Mouse (Mus musculus): ENCODE data around the gene 2410002F23Rik. TPM values are rescaled to one million over a fixed set of nuclear protein-coding genes. Genes with fewer than 3 reads are reported as not detected.
A peak's percentile ranks its signal among the peaks of the same experiment; 100 is the strongest.

The 2410002F23Rik gene
- total and polyA plus RNA-seq, 2 experiments from 2014 or later = 312 to 333 TPM

GRCm38 (mm10) chr7:44274096-44274495, 27.6 kb downstream of the 2410002F23Rik start:
- H3K36me3 ChIP-seq (ENCODE audit: insufficient read depth) = no peaks in the 10 kb centered on the region
- no peaks in the 10 kb centered on the region; the same call in 1 of the 2 replicates for H3K27me3 ChIP-seq (ENCODE audit: insufficient read depth, low read length)
- DNase-seq = no peak
- no peak overlapping the region for H3K9ac ChIP-seq
- no peaks in the 10 kb centered on the region for H3K4me1 ChIP-seq (ENCODE audit: insufficient read depth)
- H3K9me3 ChIP-seq (ENCODE audit: low read length) = no peaks in the 10 kb centered on the region
- no peak for TF ChIP-seq CTCF (IDR thresholded peaks at IDR 0.05; ENCODE audit: low read depth)
- 47% methylated on average over 11 of the region's 11 CpGs for WGBS
- no peak for ATAC-seq
- no peak overlapping the region for H3K27ac ChIP-seq (ENCODE audit: low read depth, low read length)
- no peak overlapping the region for H3K4me2 ChIP-seq (ENCODE audit: low read depth)
- H3K4me3 ChIP-seq (ENCODE audit: low read depth, low read length) = no peak overlapping the region

- Histone ChIP-seq H3K4me2 (ENCODE audit: low read depth) (no peak overlapping the region), H3K9me3 (ENCODE audit: low read length) (no peaks in the 10 kb centered on the region)
- ATAC-seq = no peak
Observed at GRCm38 (mm10) chr7:44275546-44275945, 29.0 kb downstream of the 2410002F23Rik start.

GRCm38 (mm10) chr7:44276461-44277249, 30.1 kb downstream of the 2410002F23Rik start:
- TF ChIP-seq CTCF (IDR thresholded peaks at IDR 0.05; ENCODE audit: low read depth) = no peak
- 67% methylated on average over 8 of the region's 10 CpGs for WGBS

More at GRCm38 (mm10) chr7:44275546-44275945, 29.0 kb downstream of the 2410002F23Rik start:
- no peaks in the 10 kb centered on the region for H3K36me3 ChIP-seq (ENCODE audit: insufficient read depth)
- 82% methylated on average over 3 of the region's 3 CpGs for WGBS
- no peak overlapping the region for H3K27ac ChIP-seq (ENCODE audit: low read depth, low read length)
- no peak for DNase-seq
- no peaks in the 10 kb centered on the region for H3K27me3 ChIP-seq (ENCODE audit: insufficient read depth, low read length)
- no peaks in the 10 kb centered on the region for H3K4me1 ChIP-seq (ENCODE audit: insufficient read depth)
- no peak overlapping the region for H3K9ac ChIP-seq
- H3K4me3 ChIP-seq (ENCODE audit: low read depth, low read length) = no peak overlapping the region
- TF ChIP-seq CTCF (IDR thresholded peaks at IDR 0.05; ENCODE audit: low read depth) = no peak

GRCm38 (mm10) chr7:44277250-44277622, 30.7 kb downstream of the 2410002F23Rik start:
- Histone ChIP-seq H3K4me2 (ENCODE audit: low read depth) (no peak overlapping the region), H3K4me3 (ENCODE audit: low read depth, low read length) (no peak overlapping the region), H3K27ac (ENCODE audit: low read depth, low read length) (no peak overlapping the region), H3K9ac (no peak overlapping the region), H3K27me3 (ENCODE audit: insufficient read depth, low read length) (no peaks in the 10 kb centered on the region), H3K9me3 (ENCODE audit: low read length) (no peaks in the 10 kb centered on the region), H3K4me1 (ENCODE audit: insufficient read depth) (no peaks in the 10 kb centered on the region), H3K36me3 (ENCODE audit: insufficient read depth) (no peaks in the 10 kb centered on the region)
- ATAC-seq (peak; percentile 42; the same call in 1 of the 2 replicates), DNase-seq (peak; percentile 67)
- TF ChIP-seq CTCF (IDR thresholded peaks at IDR 0.05; ENCODE audit: low read depth) = peak; percentile 72
- 41% methylated on average over 2 of the region's 2 CpGs for WGBS

More at GRCm38 (mm10) chr7:44276461-44277249, 30.1 kb downstream of the 2410002F23Rik start:
- Histone ChIP-seq H3K4me3 (ENCODE audit: low read depth, low read length) (no peak overlapping the region), H3K27me3 (ENCODE audit: insufficient read depth, low read length) (no peaks in the 10 kb centered on the region), H3K9me3 (ENCODE audit: low read length) (no peaks in the 10 kb centered on the region), H3K27ac (ENCODE audit: low read depth, low read length) (no peak overlapping the region), H3K36me3 (ENCODE audit: insufficient read depth) (no peaks in the 10 kb centered on the region), H3K4me2 (ENCODE audit: low read depth) (no peak overlapping the region), H3K4me1 (ENCODE audit: insufficient read depth) (no peaks in the 10 kb centered on the region), H3K9ac (no peak overlapping the region)
- no peak for DNase-seq
- ATAC-seq = no peak

- Histone ChIP-seq H3K27me3 (ENCODE audit: insufficient read depth, low read length) (no peaks in the 10 kb centered on the region), H3K9ac (no peak overlapping the region), H3K4me2 (ENCODE audit: low read depth) (no peak overlapping the region), H3K4me3 (ENCODE audit: low read depth, low read length) (no peak overlapping the region), H3K9me3 (ENCODE audit: low read length) (no peaks in the 10 kb centered on the region), H3K36me3 (ENCODE audit: insufficient read depth) (no peaks in the 10 kb centered on the region), H3K4me1 (ENCODE audit: insufficient read depth) (no peaks in the 10 kb centered on the region), H3K27ac (ENCODE audit: low read depth, low read length) (no peak overlapping the region)
- peak; percentile 45 for ATAC-seq
- TF ChIP-seq CTCF (IDR thresholded peaks at IDR 0.05; ENCODE audit: low read depth) = no peak
- no peak for DNase-seq
- 45% methylated on average over 1 of the region's 1 CpGs for WGBS
Observed at GRCm38 (mm10) chr7:44280959-44281358, 34.4 kb downstream of the 2410002F23Rik start.

- H3K9me3 ChIP-seq (ENCODE audit: low read length) = no peaks in the 10 kb centered on the region
- ATAC-seq = peak; percentile 79
- no peak overlapping the region for H3K9ac ChIP-seq
- no peak overlapping the region for H3K4me2 ChIP-seq (ENCODE audit: low read depth)
- H3K36me3 ChIP-seq (ENCODE audit: insufficient read depth) = no peaks in the 10 kb centered on the region
- no peaks in the 10 kb centered on the region for H3K27me3 ChIP-seq (ENCODE audit: insufficient read depth, low read length)
- H3K4me1 ChIP-seq (ENCODE audit: insufficient read depth) = no peaks in the 10 kb centered on the region
- no peak overlapping the region for H3K4me3 ChIP-seq (ENCODE audit: low read depth, low read length)
- peak overlapping the region; percentile 29; the same call in 1 of the 2 replicates for H3K27ac ChIP-seq (ENCODE audit: low read depth, low read length)
- TF ChIP-seq CTCF (IDR thresholded peaks at IDR 0.05; ENCODE audit: low read depth) = no peak
- 69% methylated on average over 7 of the region's 7 CpGs for WGBS
- DNase-seq = peak; percentile 32
Observed at GRCm38 (mm10) chr7:44281586-44281985, 35.1 kb downstream of the 2410002F23Rik start.

- WGBS = 71% methylated on average over 7 of the region's 7 CpGs
- Histone ChIP-seq H3K4me1 (ENCODE audit: insufficient read depth) (no peaks in the 10 kb centered on the region), H3K27me3 (ENCODE audit: insufficient read depth, low read length) (no peaks in the 10 kb centered on the region), H3K9ac (no peak overlapping the region), H3K36me3 (ENCODE audit: insufficient read depth) (no peaks in the 10 kb centered on the region), H3K4me2 (ENCODE audit: low read depth) (no peak overlapping the region), H3K27ac (ENCODE audit: low read depth, low read length) (no peak overlapping the region), H3K4me3 (ENCODE audit: low read depth, low read length) (no peak overlapping the region), H3K9me3 (ENCODE audit: low read length) (no peaks in the 10 kb centered on the region)
- ATAC-seq (no peak), DNase-seq (no peak)
- TF ChIP-seq CTCF (IDR thresholded peaks at IDR 0.05; ENCODE audit: low read depth) = no peak
Observed at GRCm38 (mm10) chr7:44287760-44288159, 41.2 kb downstream of the 2410002F23Rik start.
